Mouse (Mus musculus) left cerebral cortex, postnatal 36 days (tissue): ENCODE data around the gene Cdkn1a. TPM values are rescaled to one million over a fixed set of nuclear protein-coding genes. Genes with fewer than 3 reads are reported as not detected.
"Not testable (repeated sequence)": the region's sequence is repeated elsewhere in the genome, so short reads cannot be mapped to it uniquely, and the experiment has no call there.

Experiments
- DNase-seq, 2 experiments: peaks; one replicate each; pipeline ENCODE4 v3.0.0; 2021 to 2022; ENCODE audit warnings: low spot score in 2 of 2, mixed read lengths in 1 of 2
- intact Hi-C: fragments of 180-260 bp; cut with DNase I; formaldehyde crosslinking; loops from one replicate; pipeline ENCODE4 v1.15.1; 2025
- total RNA-seq, 2 experiments: library from RNA; stranded (reverse); gene quantifications; 2 replicates each; pipeline ENCODE4 v1.2.3; 2021

Cdkn1a gene
- total RNA-seq, 2 experiments from 2014 or later = 27.0 to 40.0 TPM

GRCm38 (mm10) chr17:29056699-29057151, 34.1 kb upstream of the Cdkn1a start:
- DNase-seq = no peak

GRCm38 (mm10) chr17:29057361-29057890, 33.4 kb upstream of the Cdkn1a start:
- intact Hi-C loops = loop anchor here (5.0 kb wide), 1 partner anchor 100 kb away; no protein-coding TSS in a partner anchor

More at GRCm38 (mm10) chr17:29056699-29057151, 34.1 kb upstream of the Cdkn1a start:
- intact Hi-C loops = loop anchor here (5.0 kb wide), 1 partner anchor 101 kb away; no protein-coding TSS in a partner anchor

GRCm38 (mm10) chr17:29057961-29058360, 32.8 kb upstream of the Cdkn1a start:
- no peak for DNase-seq
- intact Hi-C loops = loop anchor here (5.0 kb wide), 1 partner anchor 99 kb away; no protein-coding TSS in a partner anchor

More at GRCm38 (mm10) chr17:29057361-29057890, 33.4 kb upstream of the Cdkn1a start:
- no peak for DNase-seq

GRCm38 (mm10) chr17:29058487-29058886, 32.3 kb upstream of the Cdkn1a start:
- intact Hi-C loops = loop anchor here (5.0 kb wide), 1 partner anchor 99 kb away; no protein-coding TSS in a partner anchor
- DNase-seq = no peak

GRCm38 (mm10) chr17:29059581-29059980, 31.2 kb upstream of the Cdkn1a start:
- no peak for DNase-seq

GRCm38 (mm10) chr17:29060946-29061345, 29.8 kb upstream of the Cdkn1a start:
- no peak for DNase-seq
- intact Hi-C loops = no loop called here

More at GRCm38 (mm10) chr17:29059581-29059980, 31.2 kb upstream of the Cdkn1a start:
- intact Hi-C loops = loop anchor here (5.0 kb wide), 1 partner anchor 98 kb away; no protein-coding TSS in a partner anchor

GRCm38 (mm10) chr17:29062119-29063035, 28.4 kb upstream of the Cdkn1a start:
- no peak for DNase-seq
- intact Hi-C loops = no loop called here

GRCm38 (mm10) chr17:29063121-29063987, 27.4 kb upstream of the Cdkn1a start:
- intact Hi-C loops = no loop called here
- no peak for DNase-seq

- DNase-seq = no peak
- intact Hi-C loops = no loop called here
Measured at GRCm38 (mm10) chr17:29063988-29064285, 26.8 kb upstream of the Cdkn1a start.

GRCm38 (mm10) chr17:29065245-29065940, 25.4 kb upstream of the Cdkn1a start:
- intact Hi-C loops = no loop called here
- no peak for DNase-seq

- DNase-seq = no peak
- intact Hi-C loops = no loop called here
Measured at GRCm38 (mm10) chr17:29065971-29066370, 24.8 kb upstream of the Cdkn1a start.

GRCm38 (mm10) chr17:29067416-29067815, 23.4 kb upstream of the Cdkn1a start:
- DNase-seq, intact Hi-C loops: not testable (repeated sequence)

- no peak for DNase-seq
- intact Hi-C loops = no loop called here
Measured at GRCm38 (mm10) chr17:29067847-29068246, 22.9 kb upstream of the Cdkn1a start.

- intact Hi-C loops = no loop called here
- DNase-seq = no peak
Measured at GRCm38 (mm10) chr17:29069063-29069462, 21.7 kb upstream of the Cdkn1a start.

- no peak for DNase-seq
- intact Hi-C loops = no loop called here
Measured at GRCm38 (mm10) chr17:29071820-29072219, 19.0 kb upstream of the Cdkn1a start.

GRCm38 (mm10) chr17:29072701-29073307, 18.0 kb upstream of the Cdkn1a start:
- intact Hi-C loops = no loop called here
- DNase-seq = no peak

- DNase-seq = no peak
- intact Hi-C loops = no loop called here
Measured at GRCm38 (mm10) chr17:29073313-29073712, 17.5 kb upstream of the Cdkn1a start.

- DNase-seq = no peak
- intact Hi-C loops = no loop called here
Measured at GRCm38 (mm10) chr17:29074085-29074484, 16.7 kb upstream of the Cdkn1a start.

GRCm38 (mm10) chr17:29076235-29076634, 14.5 kb upstream of the Cdkn1a start:
- no peak for DNase-seq
- intact Hi-C loops = no loop called here
